ENCODE assay signal across 8 mouse cellular contexts in the genomic region with DNA sequence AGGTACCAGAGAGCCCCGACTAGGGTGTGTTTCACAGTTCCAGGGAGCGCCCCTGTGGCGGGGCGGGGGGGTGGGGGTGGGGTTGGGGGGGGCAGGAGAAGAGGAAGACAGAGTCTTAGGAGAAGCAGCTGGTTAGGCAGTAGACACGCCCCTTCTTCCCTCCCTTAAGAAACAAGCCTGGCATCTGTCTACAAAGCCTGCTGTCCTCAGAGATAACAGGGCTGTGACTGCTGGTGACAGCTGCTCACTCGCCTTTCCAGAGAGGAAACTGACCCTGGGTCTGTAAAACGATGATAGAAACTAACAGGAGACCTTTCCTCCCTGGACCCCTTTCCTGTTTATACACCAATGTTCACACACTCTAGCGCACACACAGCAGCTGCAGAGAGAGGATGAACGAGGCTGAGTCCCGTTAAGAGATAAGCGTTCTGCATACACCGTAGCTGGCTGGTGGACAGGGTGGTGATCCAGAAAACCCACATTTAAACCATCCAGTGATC.
DNase-seq lines count a peak whose midpoint lies in the region; ATAC-seq lines count a peak whose summit lies in the region.

No protein-coding gene starts in this region.

- H3K27me3 ChIP-seq in embryonic facial prominence, embryonic 13.5 days: no peaks in the 10 kb centered on the region
- no peaks in the 10 kb centered on the region for H3K27me3 ChIP-seq in hindbrain, embryonic 12.5 days
- H3K27me3 ChIP-seq in stomach, embryonic 15.5 days (replicated peaks): no peaks in the 10 kb centered on the region

- peaks cover 43% of the 10 kb centered on the region for H3K4me1 ChIP-seq in embryonic facial prominence, embryonic 13.5 days
- H3K4me1 ChIP-seq in hindbrain, embryonic 12.5 days: peaks cover 28% of the 10 kb centered on the region
- H3K4me1 ChIP-seq in stomach, embryonic 15.5 days: peaks cover 46% of the 10 kb centered on the region

- 0 out of 2 replicates have a peak overlapping the region, but pooled peaks have one; percentile 7 for H3K27ac ChIP-seq in embryonic facial prominence, embryonic 13.5 days
- peak overlapping the region; percentile 44; the same call in 1 of the 2 replicates for H3K27ac ChIP-seq in hindbrain, embryonic 12.5 days
- peak overlapping the region; percentile 89 for H3K27ac ChIP-seq in stomach, embryonic 15.5 days

- no peak overlapping the region for H3K4me3 ChIP-seq in embryonic facial prominence, embryonic 13.5 days
- no peak overlapping the region for H3K4me3 ChIP-seq in hindbrain, embryonic 12.5 days
- H3K4me3 ChIP-seq in stomach, embryonic 15.5 days (replicated peaks): no peak overlapping the region

- no peaks in the 10 kb centered on the region for H3K36me3 ChIP-seq in embryonic facial prominence, embryonic 13.5 days
- no peaks in the 10 kb centered on the region for H3K36me3 ChIP-seq in hindbrain, embryonic 12.5 days
- H3K36me3 ChIP-seq in stomach, embryonic 15.5 days: no peaks in the 10 kb centered on the region

- no peaks in the 10 kb centered on the region for H3K9me3 ChIP-seq in embryonic facial prominence, embryonic 13.5 days
- H3K9me3 ChIP-seq in hindbrain, embryonic 12.5 days (replicated peaks): no peaks in the 10 kb centered on the region
- H3K9me3 ChIP-seq in stomach, embryonic 15.5 days: no peaks in the 10 kb centered on the region

- peak; percentile 46 for DNase-seq in adrenal gland, postnatal 14 days
- no peak for DNase-seq in adrenal gland, postnatal 10 days
- DNase-seq in lung, adult 18-20 months: peak; percentile 55 to 78
- no peak for DNase-seq in frontal cortex, postnatal 14 days (ENCODE audit: low spot score in 2 of 2)
- DNase-seq in urinary bladder, adult 18-20 months (ENCODE audit: low spot score in 2 of 2): no peak

- WGBS in embryonic facial prominence, embryonic 13.5 days: 32% methylated on average over 12 of the region's 12 CpGs
- WGBS in hindbrain, embryonic 12.5 days: 23% methylated on average over 11 of the region's 12 CpGs
- WGBS in stomach, embryonic 15.5 days: 5% methylated on average over 12 of the region's 12 CpGs

- no peak overlapping the region for H3K9ac ChIP-seq in embryonic facial prominence, embryonic 13.5 days
- no peak overlapping the region for H3K9ac ChIP-seq in hindbrain, embryonic 12.5 days
- no peak overlapping the region for H3K9ac ChIP-seq in stomach, embryonic 15.5 days

- H3K4me2 ChIP-seq in embryonic facial prominence, embryonic 13.5 days: no peak overlapping the region
- H3K4me2 ChIP-seq in hindbrain, embryonic 12.5 days (replicated peaks): peak overlapping the region; percentile 4; the same call in 1 of the 2 replicates
- H3K4me2 ChIP-seq in stomach, embryonic 15.5 days: peak overlapping the region; percentile 31

- ATAC-seq in embryonic facial prominence, embryonic 13.5 days (ENCODE audit: insufficient number of reproducible peaks, insufficient read depth, low FRiP score, low TSS enrichment, low read depth): no peak
- peak; percentile 64 for ATAC-seq in hindbrain, embryonic 12.5 days (ENCODE audit: low FRiP score)
- ATAC-seq in stomach, embryonic 15.5 days (ENCODE audit: insufficient read depth, low FRiP score, low read depth): peak; percentile 41

Comparison
In these comparisons a context has a peak if more than half of its experiments do, and no peak if none do; other contexts are left out.
1. DNase-seq: peak in adrenal gland, postnatal 14 days (single experiment) and lung, adult 18-20 months (2 of 2); none in adrenal gland, postnatal 10 days (single experiment), frontal cortex, postnatal 14 days (0 of 2) and urinary bladder, adult 18-20 months (0 of 2).
2. H3K27ac ChIP-seq: peak in every context shown above with its lines; median percentile 89 in stomach, embryonic 15.5 days; 44 in hindbrain, embryonic 12.5 days; 7 in embryonic facial prominence, embryonic 13.5 days.